Mouse (Mus musculus) liver, adult (tissue): ENCODE results near the gene Dapp1.
A peak's percentile ranks its signal among the peaks of the same experiment; 100 is the strongest.

Source experiments
- GATA4 ChIP-seq: IDR thresholded peaks from 2 replicates; pipeline ENCODE4 v1.6.1; 2014; ENCODE audit warnings: mild to moderate bottlenecking, low read length; ENCODE audit not compliant: insufficient replicate concordance

Gene Dapp1

DNA sequence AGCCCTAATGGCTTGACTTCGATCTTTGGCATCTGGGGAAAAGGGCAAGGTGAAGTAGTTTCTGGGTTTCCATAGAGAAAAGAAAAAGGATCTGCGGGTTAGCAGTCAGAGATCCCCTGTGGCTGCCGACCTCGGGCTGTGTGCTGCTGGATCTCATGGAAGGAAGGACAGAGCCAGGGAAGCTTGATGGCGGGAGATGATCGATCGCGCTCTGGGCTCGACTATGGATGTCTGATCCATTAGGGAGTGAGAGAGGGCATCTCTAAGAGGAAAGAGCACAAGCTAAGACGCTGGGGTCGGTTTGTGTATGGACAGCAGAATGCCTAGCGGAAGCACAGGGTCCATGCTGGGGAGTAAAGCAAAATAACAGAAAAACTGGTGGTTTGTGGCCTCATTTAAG lies 11.4 kb downstream of the Dapp1 start:
- TF ChIP-seq GATA4, result no peak

DNA sequence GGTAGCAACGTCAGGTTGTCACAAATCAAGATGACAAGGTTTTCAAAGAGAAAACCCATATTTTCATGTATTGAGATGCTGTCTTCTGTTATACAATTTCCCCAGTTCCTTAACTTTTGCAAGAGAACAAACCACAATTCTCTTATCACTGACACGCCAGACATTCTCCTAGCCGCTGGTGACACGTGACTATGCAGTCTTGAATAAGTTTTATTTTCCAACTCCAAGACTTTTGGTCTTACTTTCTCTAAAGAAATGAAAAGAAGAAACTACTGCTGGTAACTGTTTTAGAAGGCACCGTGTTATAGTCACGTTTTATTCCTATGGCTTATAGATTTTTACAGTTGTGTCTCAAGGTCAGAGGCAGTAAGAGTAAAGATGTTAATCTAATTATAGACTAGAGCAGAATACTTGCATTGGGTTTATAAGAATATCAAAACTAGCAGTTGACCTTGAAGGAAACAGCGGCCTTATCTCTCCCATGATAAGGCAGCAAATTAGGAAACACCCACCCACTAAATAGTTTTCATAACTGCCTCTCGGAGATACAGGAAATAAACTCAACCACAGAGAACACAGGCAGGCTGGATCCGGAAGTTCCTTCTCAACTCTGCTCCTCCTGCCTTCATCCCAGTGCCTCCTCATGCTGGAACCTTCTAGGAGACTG lies 12.4 kb downstream of the Dapp1 start:
- TF ChIP-seq GATA4, result peak; percentile 94

DNA sequence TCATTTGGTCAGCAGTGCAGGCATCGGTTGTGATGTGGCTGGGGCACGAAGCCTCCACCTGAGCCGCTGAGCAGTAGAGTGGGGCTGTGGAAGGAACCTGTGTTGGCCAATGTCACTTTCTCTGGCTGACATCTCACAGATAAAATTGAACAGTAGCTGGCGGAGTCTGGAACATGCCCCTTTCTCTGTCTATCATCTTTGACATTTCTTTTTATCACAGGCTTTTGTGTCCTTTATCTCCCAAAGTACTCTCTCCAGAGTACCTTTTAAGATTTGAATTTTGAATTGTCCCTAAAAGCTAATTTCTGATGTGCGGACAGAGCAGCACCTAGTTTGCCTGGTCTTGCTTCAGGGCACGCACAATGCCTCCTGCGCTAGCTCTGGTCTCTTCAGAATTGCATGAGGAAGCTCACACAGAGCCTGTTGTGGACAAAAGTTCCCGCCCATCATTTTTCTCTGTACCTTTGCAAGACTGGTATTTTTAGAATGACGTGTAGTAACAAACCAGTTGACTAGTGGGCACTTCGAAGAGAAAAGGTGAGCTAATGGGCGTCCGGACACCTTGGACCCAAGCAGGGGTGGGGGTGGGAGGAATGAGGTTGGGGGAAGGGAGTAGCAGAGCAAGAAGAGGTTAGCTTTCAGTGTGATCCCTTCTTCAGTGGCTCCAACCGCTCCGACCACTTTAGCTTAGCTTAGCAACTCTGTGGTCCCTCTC lies 13.1 kb downstream of the Dapp1 start:
- TF ChIP-seq GATA4, result no peak

DNA sequence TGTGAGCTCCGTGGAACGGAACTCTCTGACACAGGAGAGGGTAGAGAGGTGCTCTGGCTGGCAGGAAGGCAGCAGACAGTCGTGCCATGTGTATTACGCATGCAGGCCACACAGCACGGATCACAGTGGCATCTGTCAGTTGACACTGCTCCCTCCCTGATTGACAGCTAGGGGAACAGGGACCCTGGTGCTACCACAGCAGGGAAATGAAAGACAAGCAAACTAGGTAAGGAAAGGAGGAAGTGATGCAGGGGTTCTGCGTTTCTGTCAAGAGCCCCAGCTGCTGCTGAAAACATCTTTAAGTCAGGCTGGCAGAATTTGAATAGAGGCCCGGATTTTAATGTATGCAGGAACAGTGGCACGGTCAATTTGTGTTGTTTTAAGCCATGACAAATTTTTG lies 17.8 kb downstream of the Dapp1 start:
- no peak for TF ChIP-seq GATA4

DNA sequence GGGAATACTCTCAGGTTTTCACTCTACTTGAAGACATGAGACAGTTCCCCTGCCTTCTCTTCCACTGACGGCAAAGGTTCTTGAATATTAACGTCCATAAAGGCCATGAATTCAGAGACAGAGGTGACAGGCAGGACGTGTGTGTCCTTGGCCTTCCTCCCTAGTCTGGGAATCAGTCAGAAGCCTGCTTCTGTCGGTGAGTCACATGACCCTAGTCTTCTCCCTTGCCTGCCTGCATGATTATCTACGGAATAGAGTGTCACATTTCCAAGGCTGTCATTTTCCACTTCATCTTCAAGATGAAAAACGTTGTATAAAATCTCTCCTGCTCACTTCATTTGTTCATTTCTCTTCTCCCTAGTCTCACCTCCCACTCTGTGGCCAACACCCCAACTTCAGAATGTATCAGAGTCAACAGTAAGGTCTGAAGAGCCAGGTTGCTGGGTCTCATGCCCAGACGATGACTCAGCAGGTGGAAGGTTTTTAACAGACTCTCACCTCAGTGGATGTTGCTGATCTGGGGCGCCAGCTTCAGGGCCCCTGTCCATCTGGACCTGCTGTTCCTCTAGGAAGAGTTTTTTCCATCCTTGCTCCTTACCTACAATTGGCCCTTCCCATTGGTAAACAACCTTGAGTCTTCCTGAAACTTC lies 19.5 kb downstream of the Dapp1 start:
- no peak for TF ChIP-seq GATA4

DNA sequence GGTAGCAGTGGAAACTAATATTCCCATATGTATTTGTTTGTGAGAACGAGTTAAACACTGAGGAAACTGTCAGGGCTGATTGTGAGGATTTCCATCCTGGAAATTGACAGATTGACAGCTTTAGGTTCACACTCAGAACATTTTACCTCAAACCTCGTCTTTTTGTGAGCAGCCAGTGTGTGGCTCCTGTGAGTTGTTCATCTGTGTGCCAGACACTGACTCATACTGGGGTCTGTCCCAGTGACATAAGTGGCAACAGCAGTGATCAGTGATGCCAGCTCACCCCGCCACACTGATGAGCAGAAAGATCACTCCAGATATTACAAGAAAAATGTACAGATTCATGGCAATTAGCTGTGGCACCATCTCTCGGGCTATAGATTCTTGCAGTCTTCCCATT lies 21.9 kb downstream of the Dapp1 start:
- no peak for TF ChIP-seq GATA4

DNA sequence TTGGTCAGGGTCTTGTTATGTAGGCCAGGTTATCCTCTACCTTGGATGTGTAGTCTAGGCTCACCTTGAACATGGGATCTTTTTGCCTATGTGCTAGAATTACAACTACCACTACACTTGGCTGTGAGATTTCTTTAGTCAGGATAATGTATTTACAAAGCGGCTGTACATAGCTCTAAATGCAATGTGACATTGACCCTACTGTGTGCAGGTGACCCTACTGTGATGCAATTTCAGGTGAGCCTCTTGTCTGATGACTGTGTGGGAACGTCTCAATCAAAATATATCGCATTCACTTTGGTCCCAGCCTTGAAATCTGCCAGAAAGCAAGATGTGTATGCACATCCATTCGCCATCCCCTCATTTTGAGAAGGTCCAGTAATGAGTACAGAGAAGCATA lies 23.0 kb downstream of the Dapp1 start:
- TF ChIP-seq GATA4, result no peak

DNA sequence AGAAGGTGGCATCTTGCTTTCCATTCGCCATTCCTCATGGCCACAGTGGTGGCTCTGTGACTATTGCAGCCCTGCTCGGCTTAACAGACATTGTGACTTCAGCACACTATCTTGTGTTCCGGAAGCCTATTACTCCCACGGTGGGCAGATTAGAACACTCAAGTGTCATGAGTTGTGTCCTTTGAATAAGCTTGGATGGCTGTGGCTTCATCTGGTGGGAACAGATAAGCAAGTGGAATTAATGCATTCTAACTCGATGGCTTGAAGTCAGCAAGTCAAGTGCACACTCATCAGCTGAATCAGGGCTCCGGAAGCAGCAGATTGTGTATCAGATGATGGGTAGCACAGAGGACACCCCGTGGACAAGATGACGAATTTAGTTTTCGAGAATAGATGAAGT lies 23.5 kb downstream of the Dapp1 start:
- no peak for TF ChIP-seq GATA4

DNA sequence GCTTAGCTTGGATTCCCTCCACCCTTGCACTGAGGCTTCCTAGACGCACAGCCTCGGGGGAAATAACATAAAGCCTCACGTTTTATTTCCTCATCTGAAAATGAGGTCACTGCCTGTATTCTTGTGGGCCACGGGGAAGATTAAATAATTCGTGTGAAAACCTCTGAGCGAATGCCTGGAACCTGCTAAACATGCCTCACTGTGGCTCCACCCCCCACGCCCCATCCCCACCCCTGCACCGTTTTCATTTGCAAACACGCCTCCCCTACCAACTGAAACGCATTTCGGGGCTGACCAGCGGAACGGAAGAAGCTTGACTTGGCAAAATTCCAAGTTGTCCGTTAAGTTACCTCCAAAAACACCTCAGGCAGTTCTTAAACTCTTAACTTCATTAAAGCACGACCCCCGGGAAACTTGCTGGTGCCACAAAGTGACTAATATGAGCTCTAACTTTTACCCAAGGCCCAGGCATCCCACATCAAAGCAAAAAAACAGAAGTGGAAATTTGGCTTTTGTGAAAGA lies 25.7 kb downstream of the Dapp1 start:
- TF ChIP-seq GATA4, result no peak

DNA sequence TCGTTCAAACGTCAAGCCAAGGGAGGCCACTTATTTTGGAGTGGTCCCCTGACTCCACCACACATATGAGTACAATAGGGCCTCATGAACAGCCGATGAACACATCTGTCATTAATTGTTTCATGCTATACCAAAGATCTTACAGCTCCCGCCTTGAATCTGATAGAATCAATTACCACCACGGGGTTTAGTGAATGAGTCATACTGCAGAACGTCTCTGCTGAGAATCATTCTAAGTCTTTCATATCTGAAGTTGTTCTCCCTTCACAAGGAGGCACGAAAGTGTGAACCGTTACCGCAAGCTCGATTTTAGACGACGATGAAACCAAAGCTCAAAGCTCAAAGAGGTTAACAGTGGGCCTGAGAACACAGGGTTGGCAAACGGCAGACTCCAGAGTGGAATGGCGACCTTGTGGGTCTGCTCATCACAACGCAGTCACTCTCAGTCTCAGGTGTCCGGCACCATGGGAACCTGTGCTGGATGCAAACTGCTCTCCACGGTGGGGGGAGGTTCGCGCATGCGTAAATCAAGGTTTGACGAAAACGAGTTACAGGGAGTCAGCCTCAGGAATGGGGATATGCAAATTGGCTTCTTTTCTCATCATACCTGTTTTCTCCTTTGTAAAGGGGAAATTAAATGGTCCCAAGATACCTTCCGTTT lies 27.0 kb downstream of the Dapp1 start:
- TF ChIP-seq GATA4, result no peak

DNA sequence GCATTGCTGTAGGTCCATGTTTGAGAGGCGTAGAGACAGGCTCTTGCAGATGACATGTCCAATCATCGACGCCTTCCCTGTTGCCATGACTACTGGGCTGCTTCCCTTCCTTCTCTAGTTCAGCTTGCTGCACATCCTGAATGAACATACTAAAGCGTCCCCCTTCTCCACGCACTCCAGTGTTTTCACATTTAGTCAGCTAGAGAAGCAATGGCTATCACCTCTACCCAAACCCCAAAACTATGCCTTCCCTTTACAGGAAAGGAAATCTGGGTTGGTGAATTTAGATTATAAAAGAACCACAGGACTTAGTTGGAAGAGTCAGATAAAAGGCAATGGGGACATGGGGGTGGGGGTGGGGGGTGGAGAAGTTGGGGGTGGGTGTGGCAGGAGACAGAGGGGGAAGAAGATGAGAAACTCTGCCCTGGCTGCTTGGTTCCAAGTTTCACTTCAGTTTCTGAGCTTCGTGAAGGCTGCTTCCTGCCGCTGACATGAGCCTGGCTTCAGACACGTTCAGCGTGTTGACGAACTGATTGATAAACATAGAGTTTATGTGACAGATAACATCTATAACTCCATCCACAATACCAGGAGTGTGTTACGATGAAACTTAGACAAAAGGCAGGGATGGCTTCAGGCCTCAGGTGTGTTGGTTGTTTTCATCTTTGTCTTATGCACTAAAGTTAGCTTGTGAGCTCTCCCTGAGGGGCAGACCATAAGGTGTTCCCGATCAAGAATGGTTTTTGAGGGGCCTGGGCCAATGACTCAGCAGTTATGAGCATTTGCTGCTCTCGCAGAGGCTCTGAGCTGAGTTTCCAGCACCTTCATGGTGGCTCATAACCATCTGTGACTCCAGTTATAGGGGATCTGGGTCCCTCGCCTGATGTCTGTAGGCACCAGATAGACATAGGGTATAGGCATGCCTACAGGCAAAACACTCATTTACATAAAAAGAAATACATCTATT lies 28.1 kb downstream of the Dapp1 start:
- TF ChIP-seq GATA4, result no peak

DNA sequence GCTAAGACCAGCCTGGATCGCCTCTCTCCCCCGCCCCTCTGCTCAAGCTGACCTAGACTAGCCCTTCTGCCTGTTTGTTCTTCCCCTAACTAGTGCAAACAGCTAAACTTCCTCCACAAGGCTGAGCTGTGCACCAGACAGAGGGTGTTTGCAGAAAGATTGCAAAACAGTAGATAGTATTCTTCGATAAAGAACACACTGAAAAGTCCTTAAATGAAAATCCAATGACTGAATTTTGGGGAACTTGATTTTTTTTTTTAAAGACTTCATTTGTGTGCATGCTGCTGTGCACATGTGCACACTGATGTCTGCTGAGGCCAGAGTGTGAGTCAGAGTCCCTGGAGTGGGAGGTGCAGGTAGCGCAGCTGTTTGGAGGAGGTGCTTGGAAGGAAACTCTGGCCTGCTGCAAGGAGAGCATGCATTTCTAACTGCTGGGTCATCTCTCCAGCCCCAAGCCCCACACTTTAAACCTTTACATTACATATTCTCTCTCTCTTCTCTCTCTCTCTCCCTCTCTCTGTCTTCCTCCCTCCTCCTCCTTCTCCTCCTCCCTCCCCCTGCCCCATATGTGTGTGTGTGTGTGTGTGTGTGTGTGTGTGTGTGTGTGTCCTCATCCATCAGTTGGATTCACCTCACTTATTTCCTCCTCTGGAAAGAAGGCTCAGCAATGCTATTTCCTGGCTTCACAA lies 29.0 kb downstream of the Dapp1 start:
- no peak for TF ChIP-seq GATA4

DNA sequence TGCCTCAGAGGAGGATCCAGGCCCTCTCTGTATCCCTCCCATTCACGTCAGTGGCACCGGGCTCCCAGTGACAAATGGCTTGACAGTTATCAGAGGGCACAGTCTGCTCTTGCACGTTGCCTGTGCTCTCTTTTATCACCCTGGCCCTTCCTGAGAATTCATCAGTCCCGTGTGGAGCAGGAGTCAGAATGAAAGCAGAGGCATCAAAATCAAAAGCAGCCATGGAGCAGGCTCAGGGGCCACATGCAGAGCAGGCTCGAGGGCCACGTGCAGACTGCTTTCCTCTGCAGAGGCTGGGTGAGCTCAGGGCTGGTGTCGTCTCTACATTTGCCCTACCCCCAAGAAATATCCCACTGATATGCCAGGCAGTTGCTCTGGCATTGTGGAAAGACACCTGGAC lies 29.5 kb downstream of the Dapp1 start:
- TF ChIP-seq GATA4, result no peak
